Mouse (Mus musculus): ENCODE data around the gene Snupn. TPM values are rescaled to one million over a fixed set of nuclear protein-coding genes. Genes with fewer than 3 reads are reported as not detected.

Gene Snupn
- 16.9 and 20.7 TPM in 2 replicates for polyA plus RNA-seq (2015; fragmentation: Nextera tagmentation; extraction: Ambion mirVana)

GRCm38 (mm10) chr9:56950414-56951400 is at the start of gene Snupn:
Gene Snupn, plus strand, starts transcription at chr9:56950878.

GRCm38 (mm10) chr9:56928041-56928811 is 22.5 kb upstream of the Snupn start, which contains the start of gene Snx33:
Gene Snx33, minus strand, starts transcription at chr9:56928371.

GRCm38 (mm10) chr9:56937223-56938160 is 13.2 kb upstream of the Snupn start, which contains the start of gene Imp3:
Gene Imp3, plus strand, starts transcription at chr9:56937475.

GRCm38 (mm10) chr9:56994286-56995197 is 43.9 kb downstream of the Snupn start, which contains the start of gene Ptpn9:
Gene Ptpn9, plus strand, starts transcription at chr9:56994923.

Other genes starting within 250 kb of the Snupn start
- 5.4 and 13.2 TPM in 2 replicates for gene Lingo1, start 154.4 kb upstream of the Snupn start, polyA plus RNA-seq (2015; fragmentation: Nextera tagmentation; extraction: Ambion mirVana)
- 0.16 and 0.25 TPM in 2 replicates for gene Odf3l1, start 86.2 kb upstream of the Snupn start, polyA plus RNA-seq (2015; fragmentation: Nextera tagmentation; extraction: Ambion mirVana)
- gene Cspg4, start 85.8 kb upstream of the Snupn start, polyA plus RNA-seq (2015; fragmentation: Nextera tagmentation; extraction: Ambion mirVana): 4.4 TPM in 2 replicates
- 5.7 and 8.7 TPM in 2 replicates for gene Snx33, start 22.5 kb upstream of the Snupn start, polyA plus RNA-seq (2015; fragmentation: Nextera tagmentation; extraction: Ambion mirVana)
- 112 and 123 TPM in 2 replicates for gene Imp3, start 13.4 kb upstream of the Snupn start, polyA plus RNA-seq (2015; fragmentation: Nextera tagmentation; extraction: Ambion mirVana)
- gene Ptpn9, start 44.0 kb downstream of the Snupn start, polyA plus RNA-seq (2015; fragmentation: Nextera tagmentation; extraction: Ambion mirVana): 23.3 and 28.3 TPM in 2 replicates
- 10.4 and 14.0 TPM in 2 replicates for gene Sin3a, start 121.2 kb downstream of the Snupn start, polyA plus RNA-seq (2015; fragmentation: Nextera tagmentation; extraction: Ambion mirVana)
- 43.0 and 62.1 TPM in 2 replicates for gene Man2c1, start 179.8 kb downstream of the Snupn start, polyA plus RNA-seq (2015; fragmentation: Nextera tagmentation; extraction: Ambion mirVana)
- gene Neil1, start 197.4 kb downstream of the Snupn start, polyA plus RNA-seq (2015; fragmentation: Nextera tagmentation; extraction: Ambion mirVana): 5.8 and 10.1 TPM in 2 replicates
- 127 and 149 TPM in 2 replicates for gene Commd4, start 207.5 kb downstream of the Snupn start, polyA plus RNA-seq (2015; fragmentation: Nextera tagmentation; extraction: Ambion mirVana)